Mouse (Mus musculus): ENCODE measurements at regions not wholly inside any gene's neighbourhood (a gene's known extent, or its start where the extent isn't known, plus 50 kb on each side); places are given as distances from the start of the nearest gene placed in this dataset.

DNA sequence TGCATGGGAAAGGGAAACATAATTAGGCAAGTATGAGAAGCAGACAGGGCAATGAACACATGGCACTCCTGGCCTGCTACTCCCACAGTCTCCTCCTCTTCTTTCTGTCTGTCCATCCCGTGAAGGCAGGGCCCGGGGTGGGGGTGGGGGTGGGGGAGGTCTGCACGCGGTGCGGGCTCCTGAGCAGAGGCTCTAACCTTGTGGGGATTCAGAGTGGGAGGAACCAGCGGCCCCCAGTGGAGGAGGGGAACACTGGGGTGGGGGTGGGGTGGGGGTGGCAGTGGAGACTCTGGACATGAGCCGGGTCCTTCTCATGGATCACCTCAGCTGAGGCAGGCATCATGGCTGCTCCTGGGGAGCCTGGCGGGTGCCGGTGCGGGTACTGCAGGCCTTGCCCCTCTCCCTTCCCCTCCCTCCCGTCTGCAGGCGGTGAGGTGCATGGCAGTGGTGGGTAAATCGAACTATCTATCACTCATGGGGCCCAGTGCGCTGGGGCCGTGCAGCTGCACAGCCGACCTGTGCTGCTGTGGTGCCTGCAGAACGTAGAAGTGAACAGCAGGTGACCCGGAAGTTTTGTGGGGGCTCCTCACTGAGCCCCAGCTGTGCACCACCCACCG, 120.9 kb upstream of the Stxbp6 start:
- no peak for TF ChIP-seq ZKSCAN1 (IDR thresholded peaks at IDR 0.05; ENCODE audit: borderline replicate concordance, low read depth, low read length)
- TF ChIP-seq HCFC1 (IDR thresholded peaks at IDR 0.05; ENCODE audit: low read depth, low read length) = no peak
- no peak for TF ChIP-seq UBTF (IDR thresholded peaks at IDR 0.05; ENCODE audit: low read depth, low read length)
- no peak for TF ChIP-seq PAX5 (IDR thresholded peaks at IDR 0.05; ENCODE audit: low read length)
- no peak for TF ChIP-seq MAFK (IDR thresholded peaks at IDR 0.05; ENCODE audit: insufficient replicate concordance, low read length)
- no peak for TF ChIP-seq ELF1 (IDR thresholded peaks at IDR 0.05; ENCODE audit: low read depth, low read length)
- TF ChIP-seq ZC3H11A (IDR thresholded peaks at IDR 0.05; ENCODE audit: low read depth, low read length) = no peak
- no peak for TF ChIP-seq MAX (IDR thresholded peaks at IDR 0.05; ENCODE audit: low read length)
- TF ChIP-seq ZNF384 (IDR thresholded peaks at IDR 0.05; ENCODE audit: low read depth, low read length) = no peak
- no peak for TF ChIP-seq ETS1 (conservative IDR thresholded peaks at IDR 0.05; ENCODE audit: low read depth, low read length)
- dilution Hi-C loops (cut with MboI; ENCODE audit: extremely low pct_ligation_motif_present, extremely low pct_unique_long_range_greater_than_20kb, low sequenced_read_pairs) = no loop called here
- Histone ChIP-seq H3K36me3 (replicated peaks in 1 of 2; ENCODE audit: control insufficient read depth in 1 of 2, insufficient read depth in 1 of 2, low read length in 1 of 2) (no peaks in the 10 kb centered on the region), H3K27me3 (replicated peaks) (no peaks in the 10 kb centered on the region), H3K4me2 (ENCODE audit: insufficient read depth, low read depth, poor library complexity, severe bottlenecking) (no peak overlapping the region), H3K9ac (ENCODE audit: insufficient read depth, low read depth) (no peak overlapping the region), H3K79me2 (replicated peaks; ENCODE audit: control insufficient read depth, extremely low read depth, insufficient read depth, poor library complexity, severe bottlenecking) (no peaks in the 10 kb centered on the region), H3K9me3 (replicated peaks; ENCODE audit: low read length) (peaks cover 13% of the 10 kb centered on the region), H3K27ac (ENCODE audit: insufficient read depth, low read depth) (no peak overlapping the region), H3K4me3 (replicated peaks in 1 of 3; ENCODE audit: low read depth in 2 of 3, low read length in 2 of 3, poor library complexity in 1 of 3) (no peak overlapping the region), H3K4me1 (ENCODE audit: control insufficient read depth in 1 of 2, insufficient read depth in 2 of 2) (no peaks in the 10 kb centered on the region)
- no peak for DNase-seq (ENCODE audit: extremely low read depth)
- in situ Hi-C loops (cut with MboI; ENCODE audit: low pct_ligation_motif_present, low pct_unique_long_range_greater_than_20kb, low sequenced_read_pairs) = no loop called here

DNA sequence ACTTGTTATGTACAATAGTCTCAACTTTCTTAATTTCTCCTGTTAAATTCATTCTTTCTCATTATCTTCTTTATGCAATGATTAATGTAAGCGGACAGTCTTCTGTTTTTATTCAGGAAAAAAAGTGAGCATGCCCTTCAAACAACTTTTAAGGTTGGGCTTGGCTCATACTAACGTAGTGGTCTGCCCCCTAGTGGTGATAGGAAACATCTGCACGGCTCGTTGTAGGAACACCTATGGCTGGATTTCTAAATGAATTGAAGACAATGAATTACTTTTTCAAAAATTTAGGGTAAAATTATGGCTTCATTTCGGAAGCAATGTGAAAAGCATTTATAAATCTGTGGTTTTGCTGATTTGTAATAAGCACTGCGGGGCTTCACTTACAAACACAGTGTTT, 112.6 kb upstream of the Stxbp6 start:
- peaks cover 27% of the 10 kb centered on the region for H3K9me3 ChIP-seq (replicated peaks; ENCODE audit: low read length)
- H3K4me1 ChIP-seq (ENCODE audit: control insufficient read depth in 1 of 2, insufficient read depth in 2 of 2) = no peaks in the 10 kb centered on the region
- dilution Hi-C loops (cut with MboI; ENCODE audit: extremely low pct_ligation_motif_present, extremely low pct_unique_long_range_greater_than_20kb, low sequenced_read_pairs) (no loop called here), in situ Hi-C loops (cut with MboI; ENCODE audit: low pct_ligation_motif_present, low pct_unique_long_range_greater_than_20kb, low sequenced_read_pairs) (no loop called here)
- H3K9ac ChIP-seq (ENCODE audit: insufficient read depth, low read depth) = no peak overlapping the region
- no peak overlapping the region for H3K27ac ChIP-seq (ENCODE audit: insufficient read depth, low read depth)
- H3K27me3 ChIP-seq (replicated peaks) = no peaks in the 10 kb centered on the region
- H3K4me2 ChIP-seq (ENCODE audit: insufficient read depth, low read depth, poor library complexity, severe bottlenecking) = no peak overlapping the region
- no peaks in the 10 kb centered on the region for H3K79me2 ChIP-seq (replicated peaks; ENCODE audit: control insufficient read depth, extremely low read depth, insufficient read depth, poor library complexity, severe bottlenecking)
- H3K4me3 ChIP-seq (replicated peaks in 1 of 3; ENCODE audit: low read depth in 2 of 3, low read length in 2 of 3, poor library complexity in 1 of 3) = no peak overlapping the region
- TF ChIP-seq UBTF (IDR thresholded peaks at IDR 0.05; ENCODE audit: low read depth, low read length) (no peak), MAZ (IDR thresholded peaks at IDR 0.05; ENCODE audit: low read depth, low read length) (no peak), IRF4 (IDR thresholded peaks at IDR 0.05; ENCODE audit: low read depth, low read length) (no peak), HCFC1 (IDR thresholded peaks at IDR 0.05; ENCODE audit: low read depth, low read length) (no peak), RAD21 (IDR thresholded peaks at IDR 0.05; ENCODE audit: low read depth, low read length) (peak; percentile 10), CTCF (conservative IDR thresholded peaks at IDR 0.05 in 1 of 2, IDR thresholded peaks at IDR 0.05 in 1 of 2; ENCODE audit: low read depth in 2 of 2, low read length in 2 of 2) (peak in 1 of 2 experiments; percentile 48; a peak in 2 of 4 replicates), MAX (IDR thresholded peaks at IDR 0.05; ENCODE audit: low read length) (no peak), E2F4 (IDR thresholded peaks at IDR 0.05; ENCODE audit: insufficient replicate concordance, low read depth, low read length) (no peak), PAX5 (IDR thresholded peaks at IDR 0.05; ENCODE audit: low read length) (no peak), SMC3 (IDR thresholded peaks at IDR 0.05; ENCODE audit: low read depth, low read length) (no peak)
- no peaks in the 10 kb centered on the region for H3K36me3 ChIP-seq (replicated peaks in 1 of 2; ENCODE audit: control insufficient read depth in 1 of 2, insufficient read depth in 1 of 2, low read length in 1 of 2)
- peak; percentile 4 for DNase-seq (ENCODE audit: extremely low read depth)
